Mouse (Mus musculus) stomach, embryonic 14.5 days (tissue): ENCODE results near the gene Podn. TPM values are rescaled to one million over a fixed set of nuclear protein-coding genes. Genes with fewer than 3 reads are reported as not detected.

Experiments used
- ATAC-seq: fragments of 200-750 bp; cut with Nextera tagmentation; 2 replicates; pipeline ENCODE4 v1.8.0; 2017; ENCODE audit warnings: low read depth, moderate TSS enrichment; ENCODE audit not compliant: insufficient number of reproducible peaks, insufficient read depth, low FRiP score
- H3K27ac ChIP-seq: fragments of 300-500 bp; sonication (generic); 2 replicates; pipeline ENCODE4 v1.5.1; 2014; ENCODE audit warnings: mild to moderate bottlenecking, low read length, moderate library complexity, mixed read lengths
- H3K27me3 ChIP-seq: fragments of 300-500 bp; sonication (generic); 2 replicates; pipeline ENCODE4 v1.6.1; 2014; ENCODE audit warnings: low read length, control low read depth, mixed read lengths; ENCODE audit not compliant: control insufficient read depth, insufficient read depth
- H3K36me3 ChIP-seq: fragments of 300-500 bp; sonication (generic); 2 replicates; pipeline ENCODE4 v1.6.1; 2014; ENCODE audit warnings: mild to moderate bottlenecking, control low read depth, low read length, moderate library complexity, mixed read lengths; ENCODE audit not compliant: control insufficient read depth, insufficient read depth
- H3K4me1 ChIP-seq: fragments of 300-500 bp; sonication (generic); 2 replicates; pipeline ENCODE4 v1.6.1; 2014; ENCODE audit warnings: low read length, control low read depth, mixed read lengths; ENCODE audit not compliant: control insufficient read depth, insufficient read depth
- H3K4me2 ChIP-seq: fragments of 300-500 bp; sonication (generic); replicated peaks from 2 replicates; pipeline ENCODE4 v1.6.1; 2014; ENCODE audit warnings: low read depth, low read length, control low read depth
- H3K4me3 ChIP-seq: fragments of 300-500 bp; sonication (generic); 2 replicates; pipeline ENCODE4 v1.5.1; 2014; ENCODE audit warnings: low read depth, low read length, control low read depth
- H3K9ac ChIP-seq: fragments of 300-500 bp; sonication (generic); replicated peaks from 2 replicates; pipeline ENCODE4 v1.6.1; 2014; ENCODE audit warnings: low read depth, mild to moderate bottlenecking, control low read depth, low read length, moderate library complexity, mixed read lengths
- H3K9me3 ChIP-seq: fragments of 300-500 bp; sonication (generic); 2 replicates; pipeline ENCODE4 v1.6.1; 2016; ENCODE audit warnings: low read depth, low read length, control low read depth; ENCODE audit not compliant: control insufficient read depth
- WGBS: fragments of 180-500 bp; shearing (Covaris S2); extraction: QIAGEN DNeasy Blood & Tissue Kit; methylation state at CpG from one replicate; pipeline ENCODE4 v1.1.7; 2014; 5-methylcytosine and 5-hydroxymethylcytosine counted together
- polyA plus RNA-seq: library from polyadenylated mRNA; unstranded; fragments of >200 nt; fragmentation: Nextera tagmentation; extraction: Ambion mirVana; gene quantifications from 2 replicates; pipeline ENCODE4 v1.2.1, GENCODE M21; 2014

Gene Podn
- polyA plus RNA-seq, 1 experiment from 2014 or later: 3.4 TPM

GRCm38 (mm10) chr4:108072086-108072485 lies 24.2 kb downstream of the Podn start:
- Histone ChIP-seq H3K36me3 (no peaks in the 10 kb centered on the region), H3K4me1 (peaks cover 5% of the 10 kb centered on the region; the same call in 1 of the 2 replicates), H3K4me2 (no peak overlapping the region), H3K4me3 (no peak overlapping the region), H3K27me3 (no peaks in the 10 kb centered on the region), H3K9ac (no peak overlapping the region), H3K9me3 (no peaks in the 10 kb centered on the region), H3K27ac (no peak overlapping the region)
- ATAC-seq: no peak
- WGBS: 86% methylated on average over 3 of the region's 3 CpGs

DNA sequence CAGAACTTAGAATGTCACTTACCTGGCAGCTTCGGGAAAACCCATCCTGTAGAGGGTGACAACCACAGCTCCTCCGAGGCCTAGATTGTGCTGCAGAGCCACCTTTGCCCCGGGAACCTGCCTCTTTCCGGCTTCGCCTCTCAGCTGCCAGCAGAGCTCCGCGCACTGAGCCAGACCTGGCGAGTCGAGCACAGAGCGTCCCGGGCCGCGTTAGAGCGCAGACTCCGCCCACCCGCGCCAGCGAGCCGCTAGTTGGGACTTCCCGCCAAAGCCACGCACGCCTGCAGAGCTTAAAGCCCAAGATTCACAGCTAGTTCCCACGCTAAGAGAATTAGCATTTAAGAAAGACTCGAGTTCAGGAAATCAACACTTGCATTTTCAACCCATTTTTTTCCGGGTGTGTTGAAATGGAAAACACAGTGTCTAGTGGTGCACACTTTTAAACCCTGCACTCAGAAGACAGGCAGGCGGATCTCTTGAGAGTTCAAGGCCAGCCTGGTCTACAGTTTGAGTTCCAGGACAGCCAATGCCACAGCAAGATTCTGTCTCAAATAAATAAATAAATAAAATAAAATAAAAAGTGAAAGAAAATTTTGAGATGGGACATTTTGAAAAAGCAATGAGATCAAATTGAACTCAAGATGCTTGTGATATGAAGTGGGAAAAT lies 24.9 kb downstream of the Podn start:
- no peaks in the 10 kb centered on the region for H3K27me3 ChIP-seq
- 0 out of 2 replicates have a peak overlapping the region, but pooled peaks have one; percentile 19 for H3K9ac ChIP-seq
- H3K4me3 ChIP-seq: peak overlapping the region; percentile 50
- H3K4me1 ChIP-seq: peaks cover 5% of the 10 kb centered on the region; the same call in 1 of the 2 replicates
- no peaks in the 10 kb centered on the region for H3K9me3 ChIP-seq
- ATAC-seq: peak; percentile 92
- no peak overlapping the region for H3K27ac ChIP-seq
- no peaks in the 10 kb centered on the region for H3K36me3 ChIP-seq
- 3% methylated on average over 26 of the region's 26 CpGs for WGBS
- peak overlapping the region; percentile 69 for H3K4me2 ChIP-seq

DNA sequence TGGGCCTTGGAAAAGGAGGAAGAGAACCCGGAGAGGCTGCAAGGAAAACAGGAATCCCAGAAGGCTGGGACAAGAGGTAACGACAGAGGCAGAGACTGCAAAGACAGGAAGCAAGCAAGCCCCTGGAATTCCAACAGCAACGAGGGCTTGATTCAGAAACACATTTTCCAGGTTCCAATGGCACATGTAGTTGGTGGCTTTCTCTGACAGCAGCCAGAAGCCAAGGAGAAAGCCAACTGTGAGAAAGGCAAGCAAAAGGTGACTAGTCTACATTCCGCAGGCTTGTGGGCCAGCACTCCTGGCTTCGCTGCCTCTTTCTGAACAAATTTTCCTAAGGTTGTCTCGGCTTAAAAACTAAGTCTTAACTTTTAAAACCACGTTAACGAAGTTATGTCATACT lies 25.5 kb downstream of the Podn start:
- Histone ChIP-seq H3K36me3 (no peaks in the 10 kb centered on the region), H3K9me3 (no peaks in the 10 kb centered on the region), H3K4me3 (peak overlapping the region; percentile 50), H3K4me1 (peaks cover 5% of the 10 kb centered on the region; the same call in 1 of the 2 replicates), H3K4me2 (peak overlapping the region; percentile 69), H3K27me3 (no peaks in the 10 kb centered on the region), H3K27ac (no peak overlapping the region), H3K9ac (peak overlapping the region; percentile 41)
- no peak for ATAC-seq
- 5% methylated on average over 8 of the region's 8 CpGs for WGBS

DNA sequence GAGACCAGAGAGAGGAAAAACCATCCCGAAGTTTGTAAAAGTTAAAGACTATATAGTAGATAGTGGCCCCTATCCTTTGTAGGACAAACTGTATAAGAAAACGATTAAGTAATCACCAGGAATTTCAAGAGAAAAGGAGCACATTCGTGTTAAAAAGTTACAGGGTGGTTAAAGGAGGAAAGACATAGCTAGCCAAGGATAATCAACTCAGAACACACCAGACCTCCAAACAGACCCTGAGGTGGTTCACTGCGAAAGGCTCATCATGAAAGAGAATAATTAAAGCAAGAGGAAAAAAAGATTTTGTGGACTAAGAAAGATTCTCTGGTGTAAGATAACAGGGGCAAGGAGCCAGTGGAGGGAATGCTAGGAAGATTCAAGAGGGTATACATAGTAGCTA lies 26.0 kb downstream of the Podn start:
- H3K9ac ChIP-seq: peak overlapping the region; percentile 41; the same call in 1 of the 2 replicates
- no peaks in the 10 kb centered on the region for H3K36me3 ChIP-seq
- H3K27me3 ChIP-seq: no peaks in the 10 kb centered on the region
- H3K9me3 ChIP-seq: no peaks in the 10 kb centered on the region
- H3K4me1 ChIP-seq: peaks cover 5% of the 10 kb centered on the region; the same call in 1 of the 2 replicates
- H3K4me3 ChIP-seq: peak overlapping the region; percentile 50
- WGBS: 63% methylated on average over 4 of the region's 4 CpGs
- ATAC-seq: no peak
- H3K27ac ChIP-seq: no peak overlapping the region
- H3K4me2 ChIP-seq: peak overlapping the region; percentile 69

- H3K27me3 ChIP-seq: no peaks in the 10 kb centered on the region
- no peak overlapping the region for H3K9ac ChIP-seq
- H3K9me3 ChIP-seq: no peaks in the 10 kb centered on the region
- H3K27ac ChIP-seq: no peak overlapping the region
- ATAC-seq: no peak
- H3K4me1 ChIP-seq: peaks cover 5% of the 10 kb centered on the region; the same call in 1 of the 2 replicates
- H3K36me3 ChIP-seq: peaks cover 6% of the 10 kb centered on the region
- H3K4me2 ChIP-seq: no peak overlapping the region
- WGBS: 88% methylated on average over 2 of the region's 2 CpGs
- H3K4me3 ChIP-seq: no peak overlapping the region
Measured at GRCm38 (mm10) chr4:108068081-108068480, 28.2 kb downstream of the Podn start.

GRCm38 (mm10) chr4:108067261-108067660 lies 29.0 kb downstream of the Podn start:
- Histone ChIP-seq H3K4me1 (peaks cover 5% of the 10 kb centered on the region; the same call in 1 of the 2 replicates), H3K9ac (no peak overlapping the region), H3K9me3 (peaks cover 2% of the 10 kb centered on the region; the same call in 1 of the 2 replicates), H3K4me3 (no peak overlapping the region), H3K27me3 (no peaks in the 10 kb centered on the region), H3K36me3 (peaks cover 6% of the 10 kb centered on the region), H3K27ac (no peak overlapping the region), H3K4me2 (no peak overlapping the region)
- no peak for ATAC-seq
- WGBS: 86% methylated on average over 7 of the region's 7 CpGs

DNA sequence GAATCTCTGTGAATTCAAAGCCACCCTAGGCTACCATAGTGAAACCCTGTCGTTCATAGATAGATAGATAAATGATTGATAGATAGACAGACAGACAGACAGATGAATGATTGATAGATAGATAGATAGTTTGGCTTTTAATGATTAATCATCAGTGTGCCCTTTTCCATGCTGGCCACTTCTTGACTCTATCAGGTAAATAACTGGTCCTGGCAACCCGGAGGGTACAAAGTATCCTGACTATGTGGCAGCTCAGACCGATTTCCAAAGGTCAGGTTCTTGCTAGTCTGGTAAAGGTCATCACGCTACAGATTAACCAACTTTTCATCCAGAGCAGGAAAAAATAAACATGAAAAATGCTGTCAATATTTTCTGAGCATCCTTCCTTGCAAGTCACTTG lies 29.7 kb downstream of the Podn start:
- ATAC-seq: no peak

DNA sequence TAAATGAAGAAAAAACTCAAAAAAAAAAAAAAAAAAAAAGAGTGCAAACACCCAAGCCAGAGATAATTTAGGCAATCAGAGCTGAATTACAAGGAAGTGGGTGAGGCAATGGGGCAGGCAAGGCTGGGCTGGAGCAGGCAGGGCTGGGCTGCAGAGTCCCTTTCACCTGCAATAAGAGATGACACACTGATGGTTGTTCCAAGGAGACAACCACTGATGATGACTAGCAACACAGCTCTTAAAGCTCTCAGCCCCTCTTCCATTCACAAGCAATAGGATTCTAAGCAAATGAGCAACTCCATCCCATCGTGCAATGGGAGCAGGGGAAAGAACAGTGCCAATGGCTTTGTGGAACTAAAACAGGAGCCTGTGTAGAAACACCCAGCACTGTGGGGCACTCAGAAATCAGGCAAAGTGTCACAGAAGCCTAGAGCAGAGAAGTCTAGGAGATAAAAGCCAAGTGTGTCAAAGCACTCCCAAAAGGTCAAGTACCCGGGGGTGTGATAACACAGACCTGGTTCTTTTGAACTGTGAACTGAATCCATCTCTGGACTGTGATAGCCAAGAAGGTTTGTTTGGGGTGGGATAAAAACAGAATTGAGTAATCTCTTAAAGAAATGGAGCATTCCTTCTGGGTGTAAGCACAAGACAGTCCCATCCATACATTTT lies 30.9 kb downstream of the Podn start:
- WGBS: 73% methylated on average over 2 of the region's 2 CpGs
- Histone ChIP-seq H3K4me1 (peaks cover 2% of the 10 kb centered on the region; the same call in 1 of the 2 replicates), H3K4me3 (no peak overlapping the region), H3K4me2 (no peak overlapping the region), H3K9me3 (peaks cover 3% of the 10 kb centered on the region; the same call in 1 of the 2 replicates), H3K9ac (no peak overlapping the region), H3K27me3 (no peaks in the 10 kb centered on the region), H3K36me3 (peaks cover 6% of the 10 kb centered on the region), H3K27ac (no peak overlapping the region)
- ATAC-seq: no peak

More for the DNA sequence above, 29.7 kb downstream of the Podn start:
- Histone ChIP-seq H3K9me3 (peaks cover 3% of the 10 kb centered on the region; the same call in 1 of the 2 replicates), H3K27me3 (no peaks in the 10 kb centered on the region), H3K4me3 (no peak overlapping the region), H3K9ac (no peak overlapping the region), H3K36me3 (peaks cover 6% of the 10 kb centered on the region), H3K4me1 (peaks cover 5% of the 10 kb centered on the region; the same call in 1 of the 2 replicates), H3K4me2 (no peak overlapping the region), H3K27ac (no peak overlapping the region)
- WGBS: 76% methylated on average over 4 of the region's 4 CpGs
